Mouse (Mus musculus): Measurements from ENCODE around the gene Arl4d. TPM values are rescaled to one million over a fixed set of nuclear protein-coding genes. Genes with fewer than 3 reads are reported as not detected.
"Not testable (repeated sequence)": the region's sequence is repeated elsewhere in the genome, so short reads cannot be mapped to it uniquely, and the experiment has no call there.

The Arl4d gene
- total RNA-seq, 2 experiments from 2014 or later = 7.1 to 10.7 TPM

- intact Hi-C loops (cut with DNase I; ENCODE audit: low total_unique reads); DNase-seq: not testable (repeated sequence)
These were observed 20.3 kb upstream of the Arl4d start for GRCm38 (mm10) chr11:101645043-101645410.

DNA sequence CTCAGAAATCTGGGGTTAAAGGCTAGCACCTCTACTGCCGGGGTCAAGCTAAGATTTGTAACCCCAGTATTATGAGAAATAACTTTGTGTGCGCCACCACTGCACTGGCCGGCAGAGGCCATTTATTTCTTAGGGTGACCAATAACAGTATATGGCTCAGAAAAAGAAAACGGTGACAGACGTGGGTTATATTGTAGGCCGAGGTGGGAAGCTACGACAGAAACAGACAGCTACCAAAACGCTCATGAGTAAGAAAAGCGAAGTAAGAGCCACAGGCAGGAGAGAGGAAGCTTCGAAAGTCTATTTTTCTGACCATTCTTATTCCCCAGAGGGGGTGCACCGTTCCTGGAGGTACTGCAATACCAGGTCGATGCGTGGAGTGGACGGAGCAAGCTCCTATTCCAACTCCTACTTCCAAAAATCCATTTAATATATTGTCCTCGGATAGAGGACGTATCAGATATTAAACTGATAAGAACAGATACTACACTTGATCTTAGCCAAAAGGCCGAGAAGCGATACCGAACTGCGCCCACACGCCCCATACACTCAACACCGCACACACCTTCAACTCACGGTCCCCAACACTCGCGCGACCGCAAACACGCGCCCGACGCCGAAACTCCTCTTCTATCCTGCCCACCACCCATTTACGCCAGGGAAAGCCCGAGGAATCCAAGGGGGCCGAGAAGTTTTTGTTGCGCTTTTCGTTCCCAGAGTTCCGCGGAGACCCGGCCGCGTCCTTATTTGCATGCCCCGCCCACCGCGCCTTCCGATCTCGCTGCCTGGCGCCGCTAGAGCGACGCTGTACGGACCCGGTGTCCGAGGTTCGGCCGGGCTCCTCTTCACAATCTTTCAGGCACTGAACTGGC, 19.7 kb upstream of the Arl4d start:
- intact Hi-C loops (cut with DNase I; ENCODE audit: low total_unique reads) = not testable (repeated sequence)
- DNase-seq = peak; percentile 65

DNA sequence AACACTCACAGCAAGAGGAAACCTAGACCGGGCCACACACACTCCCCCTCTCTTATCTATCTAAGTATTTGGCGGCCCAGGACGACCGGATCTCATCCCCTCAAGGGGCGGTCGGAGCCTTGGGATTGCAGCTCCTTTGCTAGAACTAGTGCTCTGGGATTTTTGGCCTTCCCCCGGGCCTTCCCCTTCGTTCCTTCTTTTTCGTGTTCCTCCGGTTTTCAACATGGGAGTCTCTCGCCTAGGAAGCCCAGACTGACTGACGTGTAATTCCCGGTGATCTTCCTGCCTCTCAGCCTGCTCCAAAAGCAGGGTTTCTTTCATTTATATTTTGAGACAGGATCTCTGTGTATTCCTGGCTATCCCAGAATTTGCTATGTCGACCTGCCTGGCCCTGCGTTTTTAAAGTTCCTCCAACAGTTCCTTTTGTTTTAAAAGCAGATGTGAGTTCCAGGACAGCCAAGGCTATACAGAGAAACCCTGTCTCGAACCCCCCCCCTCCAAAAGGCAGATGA, 19.0 kb upstream of the Arl4d start:
- DNase-seq; intact Hi-C loops (cut with DNase I; ENCODE audit: low total_unique reads): not testable (repeated sequence)

GRCm38 (mm10) chr11:101647093-101647492, 18.2 kb upstream of the Arl4d start:
- intact Hi-C loops (cut with DNase I; ENCODE audit: low total_unique reads); DNase-seq: not testable (repeated sequence)

DNA sequence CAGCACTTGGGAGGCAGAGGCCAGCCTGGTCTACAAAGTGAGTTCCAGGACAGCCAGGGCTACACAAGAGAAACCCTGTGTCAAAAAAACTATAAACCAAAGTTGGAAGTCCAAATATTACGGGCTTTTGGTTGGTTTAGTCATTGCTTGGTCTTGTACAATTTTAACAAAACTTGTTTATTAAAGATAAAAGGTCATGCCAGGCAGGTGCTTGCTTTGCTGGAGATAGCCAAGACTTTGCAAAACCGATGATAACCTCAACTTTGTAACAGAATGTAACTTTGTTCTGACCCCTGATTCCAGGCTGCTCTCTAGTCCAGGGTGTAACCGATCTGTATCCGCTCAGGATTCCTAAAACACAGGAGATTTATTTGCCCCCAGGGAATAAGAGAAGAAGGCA, 9.0 kb upstream of the Arl4d start:
- no peak for DNase-seq
- intact Hi-C loops (cut with DNase I; ENCODE audit: low total_unique reads) = no loop called here

- intact Hi-C loops (cut with DNase I; ENCODE audit: low total_unique reads) = no loop called here
- no peak for DNase-seq
These were observed 7.8 kb upstream of the Arl4d start for GRCm38 (mm10) chr11:101657528-101657885.

DNA sequence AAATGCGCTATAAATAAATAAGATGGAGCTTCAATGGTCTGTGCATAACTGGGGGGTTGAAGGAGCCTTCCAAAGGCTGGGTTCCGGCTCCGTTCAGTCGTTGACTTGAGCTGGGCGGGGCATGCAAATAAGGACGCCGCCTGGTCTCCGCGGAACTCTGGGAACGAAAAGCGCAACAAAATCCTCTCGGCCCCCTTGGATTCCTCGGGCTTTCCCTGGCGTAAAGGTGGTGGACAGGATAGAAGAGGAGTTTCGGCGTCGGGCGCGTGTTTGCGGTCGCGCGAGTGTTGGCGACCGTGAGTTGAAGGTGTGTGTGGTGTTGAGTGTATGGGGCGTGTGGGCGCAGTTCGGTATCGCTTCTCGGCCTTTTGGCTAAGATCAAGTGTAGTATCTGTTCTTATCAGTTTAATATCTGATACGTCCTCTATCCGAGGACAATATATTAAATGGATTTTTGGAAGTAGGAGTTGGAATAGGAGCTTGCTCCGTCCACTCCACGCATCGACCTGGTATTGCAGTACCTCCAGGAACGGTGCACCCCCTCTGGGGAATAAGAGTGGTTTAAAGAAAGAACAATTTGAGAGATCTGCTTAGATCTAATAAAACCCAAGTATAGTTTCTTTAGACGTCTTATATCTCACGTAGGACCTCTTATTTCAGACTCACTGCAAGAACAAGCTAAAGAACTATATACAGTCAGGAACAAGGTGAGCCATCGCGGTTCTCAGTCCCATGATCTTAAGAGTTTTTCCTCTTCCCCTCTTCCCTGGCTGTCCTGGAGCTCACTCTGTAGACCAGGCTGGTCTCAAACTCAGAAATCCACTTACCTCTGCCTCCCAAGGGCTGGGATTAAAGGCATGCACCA, 7.2 kb upstream of the Arl4d start:
- DNase-seq = peak; percentile 79
- intact Hi-C loops (cut with DNase I; ENCODE audit: low total_unique reads) = not testable (repeated sequence)

GRCm38 (mm10) chr11:101658751-101659558, 6.4 kb upstream of the Arl4d start:
- intact Hi-C loops (cut with DNase I; ENCODE audit: low total_unique reads) = no loop called here
- DNase-seq = peak; percentile 44

DNA sequence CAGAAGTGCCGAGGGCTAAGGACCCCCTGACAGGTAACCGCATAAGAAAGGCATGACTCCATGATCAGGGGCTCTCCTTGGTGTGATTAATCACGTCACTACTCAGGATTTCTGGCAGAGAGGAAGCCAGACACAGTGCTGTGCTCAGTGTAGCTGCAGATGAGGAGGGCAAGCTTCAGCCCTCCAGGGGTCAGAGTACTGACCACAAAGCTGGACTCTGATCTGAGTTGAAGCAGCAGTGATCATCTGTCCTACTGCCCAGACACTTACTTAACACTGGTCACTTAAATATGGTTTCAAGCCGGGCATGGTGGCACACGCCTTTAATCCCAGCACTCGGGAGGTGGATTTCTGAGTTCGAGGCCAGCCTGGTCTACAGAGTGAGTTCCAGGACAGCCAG, 4.2 kb upstream of the Arl4d start:
- no peak for DNase-seq
- intact Hi-C loops (cut with DNase I; ENCODE audit: low total_unique reads) = no loop called here

DNA sequence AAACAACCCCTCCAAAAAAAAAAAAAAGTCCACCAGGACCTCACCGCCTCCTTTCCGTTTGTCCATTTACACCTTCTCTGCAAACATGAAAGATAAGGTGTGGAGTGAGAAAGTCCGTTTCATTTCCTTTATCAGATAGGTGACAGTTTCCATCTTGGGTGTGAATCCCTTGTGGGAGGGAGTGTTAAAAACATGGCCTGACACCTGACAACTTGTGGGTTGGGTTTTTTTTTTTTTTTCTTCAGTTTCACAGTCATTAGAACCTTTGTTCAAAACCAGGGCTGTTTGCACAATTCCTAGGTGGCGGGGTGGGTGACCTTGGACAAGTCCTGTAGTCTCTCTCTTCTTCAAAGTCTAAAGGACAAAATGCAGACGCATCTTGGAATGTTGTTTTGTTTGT, 3.6 kb upstream of the Arl4d start:
- intact Hi-C loops (cut with DNase I; ENCODE audit: low total_unique reads) = loop anchor here (2.0 kb wide), 1 partner anchor 67 kb away; no protein-coding TSS in a partner anchor
- no peak for DNase-seq

DNA sequence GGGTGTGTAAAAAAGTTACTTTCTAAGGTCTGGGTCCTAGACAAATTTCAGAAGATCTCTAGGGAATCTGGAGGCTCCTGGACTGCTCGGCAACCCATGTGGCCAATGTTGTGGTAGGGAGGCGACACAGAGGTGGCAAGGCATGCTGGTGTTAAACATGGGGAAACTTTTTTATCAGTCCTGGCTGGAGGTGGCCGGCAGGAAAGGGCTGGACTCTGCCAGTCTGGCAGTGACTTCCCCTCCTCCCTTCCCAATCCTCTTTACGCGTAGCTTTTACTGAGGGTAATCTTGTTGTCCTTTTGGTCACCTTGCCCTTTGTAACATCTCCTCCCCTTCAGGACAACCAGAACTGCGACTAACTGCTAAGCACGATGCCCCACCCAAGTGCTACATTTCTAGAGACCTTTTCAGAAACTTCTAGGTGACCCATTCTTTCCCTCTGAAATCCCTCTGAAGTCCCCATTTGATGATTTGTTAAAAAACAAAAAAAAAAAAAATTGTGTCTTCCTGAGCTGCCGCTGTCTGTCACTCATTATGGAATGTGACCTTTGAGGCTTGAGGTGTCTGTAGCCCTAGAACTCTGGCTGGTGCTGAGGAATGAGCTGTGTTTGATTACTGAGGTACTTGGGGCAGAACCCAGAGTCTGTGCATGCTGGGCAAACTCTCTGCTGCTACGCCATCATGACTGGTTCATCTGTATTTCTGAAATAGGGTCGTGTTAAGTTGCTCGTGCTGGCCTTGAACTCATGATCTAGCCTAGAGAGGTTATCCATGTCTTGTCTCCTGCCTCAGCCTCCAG, 1.9 kb upstream of the Arl4d start:
- intact Hi-C loops (cut with DNase I; ENCODE audit: low total_unique reads) = loop anchor here (2.0 kb wide), 1 partner anchor 65 kb away; no protein-coding TSS in a partner anchor
- no peak for DNase-seq

GRCm38 (mm10) chr11:101665636-101665992, 273 bp downstream of the Arl4d start:
- no peak for DNase-seq
- intact Hi-C loops (cut with DNase I; ENCODE audit: low total_unique reads) = no loop called here

DNA sequence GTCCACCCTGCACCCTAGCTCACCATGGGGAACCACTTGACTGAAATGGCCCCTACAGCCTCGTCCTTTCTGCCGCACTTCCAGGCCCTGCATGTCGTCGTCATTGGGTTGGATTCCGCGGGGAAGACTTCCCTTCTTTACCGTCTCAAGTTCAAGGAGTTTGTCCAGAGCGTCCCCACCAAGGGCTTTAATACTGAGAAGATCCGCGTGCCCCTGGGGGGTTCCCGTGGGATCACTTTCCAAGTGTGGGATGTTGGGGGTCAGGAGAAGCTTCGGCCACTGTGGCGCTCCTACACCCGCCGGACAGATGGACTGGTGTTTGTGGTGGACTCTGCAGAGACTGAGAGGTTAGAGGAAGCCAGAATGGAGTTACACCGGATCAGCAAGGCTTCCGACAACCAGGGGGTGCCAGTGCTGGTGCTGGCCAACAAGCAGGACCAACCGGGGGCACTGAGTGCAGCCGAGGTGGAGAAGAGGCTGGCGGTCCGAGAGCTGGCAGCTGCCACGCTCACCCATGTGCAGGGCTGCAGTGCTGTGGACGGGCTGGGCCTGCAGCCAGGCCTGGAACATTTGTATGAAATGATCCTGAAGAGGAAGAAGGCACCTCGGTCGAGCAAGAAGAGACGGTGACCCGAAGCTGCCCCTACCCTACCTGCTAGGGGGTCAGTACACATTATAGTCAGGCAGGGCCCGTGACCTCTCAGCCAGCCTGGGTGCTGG, 1.4 kb downstream of the Arl4d start:
- peak; percentile 53 for DNase-seq
- intact Hi-C loops (cut with DNase I; ENCODE audit: low total_unique reads) = no loop called here

DNA sequence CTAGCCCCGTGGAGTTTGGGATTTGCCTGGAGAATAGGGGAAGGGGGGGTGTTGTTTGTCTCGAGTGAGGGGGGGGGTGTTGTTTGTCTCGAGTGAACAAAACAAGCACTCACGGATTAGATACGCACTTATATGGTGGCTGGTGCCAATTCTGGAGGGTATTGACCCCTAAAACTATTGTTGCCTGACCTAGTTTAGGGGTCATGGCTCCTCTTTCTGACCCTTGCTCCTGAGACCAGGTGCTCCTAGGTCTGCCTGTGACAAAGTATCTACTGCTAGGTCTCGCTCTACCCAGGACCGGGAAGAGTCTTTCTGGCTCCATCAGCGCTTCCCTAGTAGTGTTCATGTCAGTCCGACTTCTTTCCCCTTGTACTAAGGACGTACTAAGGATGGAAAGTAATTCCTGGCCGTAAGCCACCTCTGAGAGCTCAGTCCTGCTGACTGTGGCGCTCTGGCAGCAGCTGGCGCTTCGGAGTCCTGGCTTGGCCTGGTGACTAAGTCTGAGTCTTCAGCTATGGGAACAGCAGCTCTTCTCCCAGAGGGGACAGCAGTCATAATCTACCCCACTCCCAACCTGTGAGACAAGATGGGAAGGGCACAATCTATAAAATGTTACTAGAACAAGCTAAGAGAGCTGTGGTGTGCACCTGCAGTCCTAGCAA, 2.7 kb downstream of the Arl4d start:
- intact Hi-C loops (cut with DNase I; ENCODE audit: low total_unique reads) = no loop called here
- peak; percentile 77 for DNase-seq

DNA sequence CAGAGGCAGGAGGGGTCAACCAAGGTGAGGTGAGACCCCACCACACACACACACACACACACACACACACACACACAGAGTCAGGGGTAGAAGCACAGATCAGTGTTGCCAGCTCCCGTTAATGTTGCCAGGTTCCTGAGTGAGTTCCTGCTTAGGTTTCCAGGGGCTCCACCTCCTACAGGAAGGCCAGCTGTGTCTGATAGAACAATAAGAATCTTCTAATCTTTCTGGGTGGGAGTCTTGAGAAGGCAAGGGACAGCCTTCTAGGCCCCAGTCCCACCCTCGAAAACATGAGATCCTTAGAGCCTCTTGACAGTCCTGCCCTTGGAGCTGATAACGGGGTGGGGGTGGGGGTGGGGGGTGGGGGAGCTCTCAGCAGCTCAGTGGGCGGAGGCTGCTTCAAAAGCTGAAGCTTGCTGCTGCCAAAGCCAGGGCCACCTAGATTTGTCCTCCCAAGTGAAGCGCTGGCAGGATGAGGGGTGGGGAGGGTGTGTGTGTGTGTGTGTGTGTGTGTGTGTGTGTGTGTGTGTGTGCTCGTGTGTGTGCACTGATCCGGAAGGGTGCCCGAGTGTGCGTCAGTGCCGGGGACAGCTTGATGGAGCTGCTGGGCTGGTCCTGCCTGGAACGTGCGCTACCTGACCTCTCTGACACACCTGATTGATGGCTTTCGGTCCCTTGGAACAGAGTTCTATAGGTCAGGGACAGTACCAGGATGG, 3.4 kb downstream of the Arl4d start:
- DNase-seq = peak; percentile 37
- intact Hi-C loops (cut with DNase I; ENCODE audit: low total_unique reads) = no loop called here

DNA sequence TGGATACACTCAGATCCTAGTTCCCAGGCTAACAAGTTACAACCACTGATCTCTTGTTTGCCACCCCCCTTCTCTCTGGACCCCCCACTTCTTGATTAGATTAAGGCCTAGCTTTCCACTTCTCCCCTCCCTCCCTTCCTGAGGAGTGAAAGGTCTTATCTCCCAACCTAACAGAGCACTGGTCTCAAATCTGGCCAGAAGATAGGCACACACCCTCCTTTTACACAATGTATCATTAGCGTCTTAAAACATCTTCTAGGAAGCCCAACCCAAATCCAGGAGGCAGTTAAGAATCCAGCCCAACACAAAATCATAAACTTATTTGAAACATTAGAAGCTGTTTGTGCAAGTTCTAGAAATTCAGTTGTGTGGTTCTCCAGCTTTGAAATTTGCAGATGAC, 5.0 kb downstream of the Arl4d start:
- intact Hi-C loops (cut with DNase I; ENCODE audit: low total_unique reads) = no loop called here
- DNase-seq = no peak

- intact Hi-C loops (cut with DNase I; ENCODE audit: low total_unique reads) = no loop called here
- no peak for DNase-seq
These were observed 5.9 kb downstream of the Arl4d start for GRCm38 (mm10) chr11:101671255-101671654.
